Mouse (Mus musculus) MEL (cell line): ENCODE measurements at regions not wholly inside any gene's neighbourhood (a gene's known extent, or its start where the extent isn't known, plus 50 kb on each side); places are given as distances from the start of the nearest gene placed in this dataset.

Experiments used
- CTCF ChIP-seq, 3 experiments: IDR thresholded peaks in 2 of 3; conservative IDR thresholded peaks in 1 of 3; 2 replicates each; pipeline ENCODE4 v1.5.1; 2011 to 2012; ENCODE audit warnings: low read length in 3 of 3, low read depth in 2 of 3, mild to moderate bottlenecking in 2 of 3, improper control_type of control experiment in 1 of 3, inconsistent platforms in 1 of 3, mixed read lengths in 1 of 3, moderate library complexity in 1 of 3; ENCODE audit not compliant: control insufficient read depth in 1 of 3, insufficient read depth in 1 of 3, poor library complexity in 1 of 3, severe bottlenecking in 1 of 3
- POLR2A ChIP-seq, 2 experiments: IDR thresholded peaks; 2 replicates each; pipeline ENCODE4 v1.6.1; 2011 to 2012; ENCODE audit warnings: low read length in 2 of 2, mild to moderate bottlenecking in 2 of 2, control low read depth in 1 of 2, improper control_type of control experiment in 1 of 2, low read depth in 1 of 2, moderate library complexity in 1 of 2; ENCODE audit not compliant: control insufficient read depth in 1 of 2, insufficient read depth in 1 of 2, poor library complexity in 1 of 2

DNA sequence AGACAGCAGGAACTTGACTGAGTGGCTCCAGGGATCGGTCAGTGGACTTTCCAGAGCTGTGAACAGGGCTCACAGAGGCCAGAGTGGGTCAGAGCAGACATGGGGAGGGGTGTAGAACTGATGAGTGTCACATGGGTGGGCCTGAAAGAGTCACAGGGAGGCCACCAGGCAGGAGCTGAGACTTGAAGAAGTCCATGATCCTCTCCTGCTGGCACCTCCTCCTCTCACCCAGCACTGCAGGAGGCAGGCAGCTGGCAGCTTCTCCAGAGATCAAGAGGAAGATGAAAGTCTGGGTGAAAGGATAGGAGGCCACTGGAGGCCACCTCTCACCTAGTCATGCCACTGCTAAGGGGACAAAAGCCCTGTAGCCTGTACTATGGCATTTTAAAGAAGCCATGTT, 54.5 kb upstream of the Tmem189 start:
- TF ChIP-seq POLR2A (IDR thresholded peaks at IDR 0.05; ENCODE audit: control insufficient read depth in 1 of 2, insufficient read depth in 1 of 2, low read depth in 1 of 2, low read length in 2 of 2, poor library complexity in 1 of 2) (no peak), CTCF (IDR thresholded peaks at IDR 0.05 in 2 of 3, conservative IDR thresholded peaks at IDR 0.05 in 1 of 3; ENCODE audit: control insufficient read depth in 1 of 3, insufficient read depth in 1 of 3, low read depth in 2 of 3, low read length in 3 of 3, poor library complexity in 1 of 3, severe bottlenecking in 1 of 3) (no peak)
